Mouse (Mus musculus) thymus, postnatal 10 days (tissue): ENCODE measurements around the gene P2ry4.

Experiments
- DNase-seq, 2 experiments: peaks; one replicate each; pipeline ENCODE4 v3.0.0; 2021; ENCODE audit warnings: low spot score in 2 of 2

The P2ry4 gene

GRCm38 (mm10) chrX:100594791-100595190, at the start of gene P2ry4:
Gene P2ry4 (minus strand): TSS chrX:100594869.
- no peak for DNase-seq

GRCm38 (mm10) chrX:100638477-100638876, 43.8 kb upstream of the P2ry4 start:
- DNase-seq = no peak

GRCm38 (mm10) chrX:100629076-100629475, 34.4 kb upstream of the P2ry4 start:
- no peak for DNase-seq

- peak; percentile 81 to 82 for DNase-seq
Measured at GRCm38 (mm10) chrX:100625802-100626793, 31.4 kb upstream of the P2ry4 start, which contains the start of gene Pdzd11. Gene Pdzd11 (minus strand): TSS chrX:100626568.

- no peak for DNase-seq
Measured at GRCm38 (mm10) chrX:100625546-100625801, 30.8 kb upstream of the P2ry4 start, which contains the start of gene Kif4. Gene Kif4 (plus strand): TSS chrX:100625737.

GRCm38 (mm10) chrX:100625146-100625545, 30.5 kb upstream of the P2ry4 start:
- no peak for DNase-seq

- DNase-seq = no peak
Measured at GRCm38 (mm10) chrX:100624242-100624641, 29.6 kb upstream of the P2ry4 start.

- DNase-seq = no peak
Measured at GRCm38 (mm10) chrX:100621366-100621765, 26.7 kb upstream of the P2ry4 start.

- DNase-seq = no peak
Measured at GRCm38 (mm10) chrX:100618488-100618887, 23.8 kb upstream of the P2ry4 start.

GRCm38 (mm10) chrX:100605314-100605713, 10.6 kb upstream of the P2ry4 start, which contains the start of gene Arr3:
Gene Arr3 (plus strand): TSS chrX:100605497.
- DNase-seq = no peak

- no peak for DNase-seq
Measured at GRCm38 (mm10) chrX:100599755-100600154, 5.1 kb upstream of the P2ry4 start.

GRCm38 (mm10) chrX:100597439-100597838, 2.8 kb upstream of the P2ry4 start:
- no peak for DNase-seq

GRCm38 (mm10) chrX:100571951-100572350, 22.7 kb downstream of the P2ry4 start, which contains the start of gene Awat1:
Gene Awat1 (plus strand): TSS chrX:100572251.
- DNase-seq = no peak

- no peak for DNase-seq
Measured at GRCm38 (mm10) chrX:100565696-100566095, 29.0 kb downstream of the P2ry4 start.

- no peak for DNase-seq
Measured at GRCm38 (mm10) chrX:100556026-100556425, 38.6 kb downstream of the P2ry4 start.
